Mouse (Mus musculus): ENCODE measurements around the gene Ephb3. TPM values are rescaled to one million over a fixed set of nuclear protein-coding genes. Genes with fewer than 3 reads are reported as not detected.
A peak's percentile ranks its signal among the peaks of the same experiment; 100 is the strongest.

Ephb3 gene
- total RNA-seq, 4 experiments from 2014 or later, result 1.3 to 2.3 (median 1.7) TPM

- no peak for DNase-seq
Observed at GRCm38 (mm10) chr16:21208001-21208565, 3.5 kb downstream of the Ephb3 start.

GRCm38 (mm10) chr16:21209290-21209689 lies 4.7 kb downstream of the Ephb3 start:
- no peak for DNase-seq

DNA sequence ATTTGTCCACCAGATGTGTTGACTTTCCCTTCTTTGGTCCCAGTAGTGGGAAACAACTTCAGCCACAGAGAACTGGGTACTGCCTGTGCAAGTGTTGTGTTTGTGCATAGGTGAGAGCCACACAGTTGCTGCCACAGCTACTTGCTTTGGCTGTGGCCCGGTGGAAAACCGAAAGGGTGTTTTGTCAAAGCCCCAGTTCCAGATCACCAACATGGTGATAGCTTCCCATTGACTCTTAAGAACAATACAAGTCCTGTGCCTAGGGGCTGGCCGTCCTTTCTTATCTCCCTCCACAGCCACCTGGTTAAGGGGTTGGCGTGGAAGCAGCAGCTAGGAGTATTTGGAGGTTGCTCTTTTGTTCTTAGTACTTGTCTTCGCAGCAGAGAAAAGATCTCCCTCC lies 5.6 kb downstream of the Ephb3 start:
- DNase-seq, result no peak

- DNase-seq, result peak; percentile 42
Observed at GRCm38 (mm10) chr16:21210667-21211338, 6.2 kb downstream of the Ephb3 start.

- DNase-seq, result no peak
Observed at GRCm38 (mm10) chr16:21211501-21211900, 6.9 kb downstream of the Ephb3 start.

GRCm38 (mm10) chr16:21212369-21212768 lies 7.8 kb downstream of the Ephb3 start:
- no peak for DNase-seq

DNA sequence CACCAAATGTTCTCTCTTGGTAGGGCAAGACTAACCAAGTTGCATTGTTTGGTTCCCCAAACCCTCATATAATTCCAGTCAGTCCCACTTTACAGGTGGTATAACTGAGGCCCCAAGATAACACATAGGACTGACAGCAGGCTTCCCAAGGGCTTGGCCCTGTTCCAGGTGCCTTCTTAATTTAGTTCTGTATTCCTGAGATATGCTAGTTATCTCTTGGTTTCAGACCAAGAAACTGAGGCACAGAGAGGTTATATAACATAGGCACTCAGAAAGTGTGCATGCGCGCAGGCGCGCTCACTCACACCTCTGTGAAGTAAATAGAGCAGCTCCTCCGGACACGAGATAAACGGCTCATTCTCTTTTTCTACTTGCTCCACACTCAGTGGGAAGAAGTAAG lies 9.4 kb downstream of the Ephb3 start:
- no peak for DNase-seq

GRCm38 (mm10) chr16:21214803-21215202 lies 10.2 kb downstream of the Ephb3 start:
- no peak for DNase-seq

- no peak for DNase-seq
Observed at GRCm38 (mm10) chr16:21216047-21216446, 11.5 kb downstream of the Ephb3 start.

DNA sequence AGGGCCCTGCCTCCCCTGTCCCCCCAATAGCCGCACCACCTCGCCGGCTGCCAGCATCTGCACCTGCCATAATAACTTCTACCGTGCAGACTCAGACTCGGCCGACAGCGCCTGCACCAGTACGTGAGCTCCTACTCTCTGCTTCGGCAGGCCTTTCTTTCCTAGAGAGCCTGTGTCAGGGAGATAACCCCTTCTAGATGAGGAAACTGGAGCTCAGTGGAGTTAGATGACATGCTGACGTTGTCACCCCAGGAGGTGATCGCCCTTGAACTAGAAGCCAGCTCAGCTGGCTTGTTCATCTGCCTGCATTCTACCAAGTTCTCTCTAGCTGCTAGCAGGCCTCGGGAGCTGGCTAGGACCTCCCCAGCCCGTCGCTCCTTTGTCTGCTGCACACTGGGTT lies 12.7 kb downstream of the Ephb3 start:
- DNase-seq, result no peak

GRCm38 (mm10) chr16:21219656-21220055 lies 15.1 kb downstream of the Ephb3 start:
- no peak for DNase-seq

DNA sequence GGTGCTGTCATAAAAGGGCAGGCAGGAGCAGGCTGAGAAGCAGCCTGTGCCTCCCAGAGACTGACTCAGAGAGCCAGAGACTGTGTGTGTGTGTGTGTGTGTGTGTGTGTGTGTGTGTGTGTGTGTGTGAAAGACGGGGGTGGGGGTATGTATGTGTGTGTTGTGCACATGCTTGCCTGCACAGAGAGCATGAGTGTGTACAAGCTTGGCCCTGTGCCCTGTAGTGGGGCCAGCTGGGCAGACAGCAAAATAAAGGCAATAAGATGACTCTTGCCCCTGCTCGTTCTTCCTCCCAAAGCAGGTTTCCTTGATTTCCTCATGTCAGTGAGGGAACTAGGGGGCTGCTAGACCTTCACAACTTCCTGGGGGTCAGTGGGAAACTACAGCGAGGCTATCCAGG lies 18.5 kb downstream of the Ephb3 start:
- DNase-seq, result no peak

GRCm38 (mm10) chr16:21224648-21225240 lies 20.2 kb downstream of the Ephb3 start:
- DNase-seq, result no peak

- no peak for DNase-seq
Observed at GRCm38 (mm10) chr16:21226629-21227028, 22.1 kb downstream of the Ephb3 start.

DNA sequence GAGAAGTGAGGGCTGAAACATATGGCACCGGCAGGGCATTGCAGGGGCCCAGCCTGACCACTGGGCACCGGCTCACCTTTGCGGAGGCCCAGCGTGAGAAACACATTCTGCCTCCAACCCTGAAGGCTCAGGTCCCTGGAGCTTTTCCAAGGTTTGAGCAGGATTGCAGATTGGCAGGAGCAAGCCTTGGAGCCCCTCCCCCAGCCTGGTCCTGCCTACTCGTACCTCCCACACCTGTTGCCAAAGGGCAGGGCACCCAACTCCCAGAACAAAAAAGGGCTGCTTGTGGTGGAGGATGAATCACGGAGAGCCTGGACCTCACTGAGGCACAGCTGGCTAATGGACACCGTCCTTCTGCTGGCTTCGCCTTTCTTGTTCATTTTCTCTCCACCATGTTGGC lies 30.6 kb downstream of the Ephb3 start:
- DNase-seq, result no peak

GRCm38 (mm10) chr16:21238722-21239121 lies 34.2 kb downstream of the Ephb3 start:
- DNase-seq, result no peak

GRCm38 (mm10) chr16:21240547-21240946 lies 36.0 kb downstream of the Ephb3 start:
- no peak for DNase-seq

- no peak for DNase-seq
Observed at GRCm38 (mm10) chr16:21241030-21241429, 36.5 kb downstream of the Ephb3 start.

DNA sequence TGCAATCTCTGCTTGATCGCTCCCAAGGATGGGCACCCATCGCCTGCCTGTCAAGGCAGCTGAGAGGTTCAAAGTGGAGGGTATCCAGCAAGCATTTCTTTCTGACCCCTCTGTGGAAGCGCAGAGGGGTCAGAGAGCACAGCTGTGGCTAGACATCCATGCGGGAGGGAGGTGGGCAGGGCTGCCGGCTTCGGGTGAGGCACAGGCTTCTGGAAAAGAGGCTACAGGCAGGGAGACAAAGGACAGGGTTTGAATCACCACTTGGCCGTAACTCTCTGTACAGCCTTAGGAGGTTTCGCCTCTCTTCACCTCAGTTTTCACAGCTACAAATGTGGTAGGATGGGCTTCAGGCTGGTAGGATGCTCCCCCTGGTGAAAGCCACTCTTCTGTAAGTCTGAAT lies 38.4 kb downstream of the Ephb3 start:
- no peak for DNase-seq

GRCm38 (mm10) chr16:21244803-21245202 lies 40.2 kb downstream of the Ephb3 start:
- no peak for DNase-seq

- no peak for DNase-seq
Observed at GRCm38 (mm10) chr16:21245387-21245786, 40.8 kb downstream of the Ephb3 start.

DNA sequence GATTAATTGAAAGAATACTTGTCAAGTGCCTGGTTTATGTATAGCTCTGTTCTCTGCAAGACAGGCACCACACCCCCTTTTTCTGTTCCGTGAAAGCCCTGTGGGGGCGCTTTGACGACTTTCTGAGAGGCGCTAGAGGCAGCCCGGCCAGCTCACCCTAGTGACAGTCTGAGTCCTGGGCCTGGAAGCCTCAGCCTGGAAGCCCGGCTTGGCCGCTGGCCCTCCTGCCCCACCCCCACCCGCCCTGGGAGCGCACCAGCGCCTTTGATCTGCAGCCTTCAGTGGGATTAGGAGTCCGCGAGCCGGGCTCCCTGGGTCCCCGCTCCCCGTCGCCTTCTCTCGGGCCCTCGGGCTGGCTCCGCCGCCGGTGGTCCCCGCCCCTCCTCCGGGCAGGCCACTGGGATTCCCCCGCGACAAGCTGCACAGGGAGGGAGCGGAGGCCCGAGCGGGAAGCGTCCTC lies 41.4 kb downstream of the Ephb3 start:
- DNase-seq, result peak; percentile 81

DNA sequence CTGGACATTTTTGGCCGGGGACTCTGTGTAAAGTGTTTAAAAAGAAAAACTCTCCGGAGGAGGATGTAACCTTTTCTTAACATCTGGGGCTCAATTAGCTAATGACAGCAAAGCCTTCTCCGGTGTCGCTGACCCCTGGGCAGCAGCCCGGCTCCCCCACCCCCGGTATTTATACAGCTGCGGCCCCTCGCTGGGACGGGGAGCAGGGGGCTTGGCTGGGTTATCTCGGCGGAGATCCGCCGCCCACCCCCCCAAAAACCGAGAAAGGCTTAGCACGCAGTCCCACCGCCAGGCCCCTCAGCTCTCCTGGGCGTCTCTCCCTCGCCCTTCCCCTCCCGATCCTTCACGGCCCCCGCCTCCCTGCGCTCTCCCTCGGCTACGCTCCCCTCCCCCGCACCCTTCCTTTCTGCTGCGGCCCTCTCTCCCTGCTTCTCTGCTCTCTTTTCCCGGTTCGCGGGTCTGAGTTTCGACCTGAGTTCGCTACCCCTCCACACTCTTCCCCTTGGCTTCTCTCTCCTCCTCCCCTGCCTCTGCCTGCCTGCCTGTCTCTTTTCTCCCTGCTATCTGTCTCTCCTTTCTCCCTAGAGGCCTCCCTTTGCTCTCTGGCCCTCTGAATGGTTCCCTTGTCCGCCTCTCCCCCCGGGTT lies 42.0 kb downstream of the Ephb3 start:
- DNase-seq, result no peak

DNA sequence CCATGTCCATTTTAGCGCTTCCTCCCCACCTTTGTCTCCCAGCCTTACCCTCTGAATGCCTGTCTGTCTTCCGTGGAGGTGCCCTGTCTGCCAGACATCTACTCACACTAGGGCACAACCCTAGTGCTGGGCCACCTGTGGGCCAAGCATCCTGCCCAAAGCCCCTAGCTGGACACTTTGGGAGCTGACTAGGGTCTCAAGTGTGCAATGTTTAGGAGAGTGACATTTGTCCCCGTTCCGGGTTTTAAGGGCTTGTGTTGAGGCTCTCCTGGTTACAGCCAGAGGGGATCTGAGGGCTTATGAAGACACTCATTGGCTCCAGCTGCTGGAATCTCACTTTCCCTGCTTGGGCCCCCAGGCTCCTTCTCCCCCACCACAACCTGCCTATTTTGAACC lies 42.5 kb downstream of the Ephb3 start:
- DNase-seq, result no peak

Measured in adrenal gland, adult 8-10 months (tissue).